Mouse (Mus musculus): ENCODE results near the gene Mgat2. TPM values are rescaled to one million over a fixed set of nuclear protein-coding genes. Genes with fewer than 3 reads are reported as not detected.
A peak's percentile ranks its signal among the peaks of the same experiment; 100 is the strongest.

Gene Mgat2
- polyA plus RNA-seq, 1 experiment from 2014 or later, result 34.5 TPM

DNA sequence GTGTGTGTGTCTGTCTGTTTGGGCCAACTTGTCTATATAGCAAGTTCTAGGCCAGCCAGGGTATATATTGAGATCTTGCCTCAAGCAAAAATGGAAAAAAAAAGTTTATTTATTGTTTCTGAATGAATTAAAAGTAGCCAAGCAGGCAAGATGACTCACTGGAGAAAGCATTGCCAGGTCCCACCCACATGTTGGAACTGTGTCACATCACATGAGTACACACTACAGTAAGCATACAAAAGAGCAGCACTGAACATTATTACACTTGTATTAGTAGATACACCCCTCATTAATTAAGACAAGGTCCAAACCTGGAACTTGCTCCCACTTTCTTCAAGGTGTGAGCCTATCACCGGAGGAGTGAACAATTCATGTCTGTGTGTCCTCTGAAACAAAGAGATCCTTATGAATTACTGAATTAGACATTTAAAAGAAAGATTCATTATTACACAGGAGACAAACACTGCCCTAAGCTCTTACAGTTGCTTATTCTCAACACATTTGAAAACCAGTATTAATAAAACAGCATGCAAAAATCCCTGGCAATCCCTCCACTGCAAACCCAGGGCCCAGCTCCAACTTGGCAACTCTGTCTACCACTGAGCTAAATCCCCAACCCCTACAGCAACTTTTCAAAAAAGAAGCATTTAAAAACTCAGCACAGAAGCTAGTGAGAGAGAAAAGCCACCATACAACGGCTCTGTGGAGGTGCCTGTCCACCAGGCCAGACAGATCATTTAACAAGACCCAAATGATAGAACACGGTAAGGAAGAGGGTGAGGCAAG lies 31.2 kb downstream of the Mgat2 start:
- Histone ChIP-seq H3K9me3 (ENCODE audit: control insufficient read depth, low read length) (no peaks in the 10 kb centered on the region), H3K27ac (ENCODE audit: low read depth, low read length) (no peak overlapping the region), H3K27me3 (ENCODE audit: control insufficient read depth, insufficient read depth, low read length) (no peaks in the 10 kb centered on the region), H3K9ac (ENCODE audit: low read length) (no peak overlapping the region), H3K4me1 (ENCODE audit: control insufficient read depth, insufficient read depth, low read length) (no peaks in the 10 kb centered on the region), H3K4me2 (no peak overlapping the region), H3K4me3 (ENCODE audit: low read depth, low read length) (no peak overlapping the region), H3K36me3 (ENCODE audit: control insufficient read depth, insufficient read depth, low read length) (peaks cover 14% of the 10 kb centered on the region)
- ATAC-seq (ENCODE audit: low FRiP score), result no peak
- DNase-seq (ENCODE audit: low spot score, missing footprints), result no peak
- 86% methylated on average over 3 of the region's 3 CpGs for WGBS

DNA sequence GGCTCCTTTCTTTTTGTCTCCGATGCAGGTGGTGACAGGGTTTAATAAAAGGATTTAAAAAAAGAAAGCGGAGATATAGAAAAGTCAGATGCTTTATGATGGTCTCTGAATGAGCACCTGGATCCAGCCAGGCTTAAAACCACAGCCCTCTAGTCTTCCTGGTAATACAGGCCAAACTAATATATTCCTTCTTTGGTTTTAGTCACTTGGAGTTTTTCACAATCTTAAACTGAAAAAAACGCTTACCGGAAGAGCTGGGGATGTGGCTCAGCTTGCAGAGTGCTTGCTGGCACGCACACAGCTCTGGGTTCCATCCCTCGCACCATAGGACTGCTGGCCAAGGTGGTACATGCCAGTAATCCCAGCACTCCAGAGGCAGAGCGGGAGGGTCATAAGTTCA lies 32.6 kb downstream of the Mgat2 start:
- no peak for ATAC-seq (ENCODE audit: low FRiP score)

GRCm38 (mm10) chr12:69220613-69221277 lies 36.8 kb downstream of the Mgat2 start:
- WGBS, result 91% methylated on average over 19 of the region's 19 CpGs
- DNase-seq (ENCODE audit: low spot score, missing footprints), result no peak
- H3K4me1 ChIP-seq (ENCODE audit: control insufficient read depth, insufficient read depth, low read length), result no peaks in the 10 kb centered on the region
- no peaks in the 10 kb centered on the region for H3K36me3 ChIP-seq (ENCODE audit: control insufficient read depth, insufficient read depth, low read length)
- no peak overlapping the region for H3K4me2 ChIP-seq
- H3K9ac ChIP-seq (ENCODE audit: low read length), result no peak overlapping the region
- no peak for ATAC-seq (ENCODE audit: low FRiP score)
- H3K9me3 ChIP-seq (ENCODE audit: control insufficient read depth, low read length), result no peaks in the 10 kb centered on the region
- no peaks in the 10 kb centered on the region for H3K27me3 ChIP-seq (ENCODE audit: control insufficient read depth, insufficient read depth, low read length)
- no peak overlapping the region for H3K4me3 ChIP-seq (ENCODE audit: low read depth, low read length)
- no peak overlapping the region for H3K27ac ChIP-seq (ENCODE audit: low read depth, low read length)

More for the DNA sequence above, 32.6 kb downstream of the Mgat2 start:
- Histone ChIP-seq H3K27me3 (ENCODE audit: control insufficient read depth, insufficient read depth, low read length) (no peaks in the 10 kb centered on the region), H3K4me3 (ENCODE audit: low read depth, low read length) (no peak overlapping the region), H3K9me3 (ENCODE audit: control insufficient read depth, low read length) (no peaks in the 10 kb centered on the region), H3K4me1 (ENCODE audit: control insufficient read depth, insufficient read depth, low read length) (no peaks in the 10 kb centered on the region), H3K4me2 (no peak overlapping the region), H3K36me3 (ENCODE audit: control insufficient read depth, insufficient read depth, low read length) (peaks cover 11% of the 10 kb centered on the region; the same call in 1 of the 2 replicates), H3K27ac (ENCODE audit: low read depth, low read length) (no peak overlapping the region), H3K9ac (ENCODE audit: low read length) (no peak overlapping the region)
- 96% methylated on average over 7 of the region's 7 CpGs for WGBS
- no peak for DNase-seq (ENCODE audit: low spot score, missing footprints)

DNA sequence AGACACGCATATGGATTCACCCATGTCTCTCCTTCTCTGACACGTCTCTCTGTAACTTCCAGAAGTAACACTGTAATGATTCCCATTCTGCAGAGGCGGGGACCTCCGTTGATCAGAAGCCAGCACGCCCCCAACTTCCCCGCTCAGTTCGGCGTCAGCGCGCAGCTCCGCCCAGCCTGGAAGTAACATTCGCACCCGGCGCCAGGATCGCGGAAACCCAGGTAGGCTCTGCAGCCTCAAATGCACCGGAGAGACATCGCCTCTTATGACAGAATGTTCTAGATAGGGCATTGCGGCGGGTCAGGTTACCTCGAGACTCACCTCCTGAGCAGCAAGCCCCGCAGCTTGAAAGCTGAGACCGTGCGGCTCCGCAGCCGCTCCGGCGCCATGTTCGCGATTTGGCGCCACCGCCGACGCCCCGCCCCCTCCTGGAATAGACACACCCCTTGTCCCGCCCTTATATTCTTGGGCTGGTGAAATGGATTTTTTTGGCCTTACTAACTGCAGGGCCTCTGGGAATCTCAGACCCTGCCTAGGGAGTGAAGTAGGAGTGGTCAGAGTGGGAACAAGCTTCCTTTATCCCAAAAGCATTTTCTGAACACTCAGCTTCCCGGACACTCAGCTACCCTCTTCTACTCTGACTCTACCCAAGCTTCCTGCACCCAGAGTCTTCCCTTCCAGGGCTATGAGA lies 44.0 kb downstream of the Mgat2 start, which contains the start of gene Pole2:
Gene Pole2, minus strand, starts transcription at position 420 of the 691 bp plus-strand sequence.
- Histone ChIP-seq H3K9me3 (ENCODE audit: control insufficient read depth, low read length) (no peaks in the 10 kb centered on the region), H3K36me3 (ENCODE audit: control insufficient read depth, insufficient read depth, low read length) (no peaks in the 10 kb centered on the region), H3K27ac (ENCODE audit: low read depth, low read length) (no peak within 1 kb of the TSS), H3K4me2 (peak within 1 kb of the TSS; percentile 57), H3K4me3 (ENCODE audit: low read depth, low read length) (peak within 1 kb of the TSS; percentile 69), H3K9ac (ENCODE audit: low read length) (peak within 1 kb of the TSS; percentile 80), H3K4me1 (ENCODE audit: control insufficient read depth, insufficient read depth, low read length) (no peaks in the 10 kb centered on the region), H3K27me3 (ENCODE audit: control insufficient read depth, insufficient read depth, low read length) (no peaks in the 10 kb centered on the region)
- DNase-seq (ENCODE audit: low spot score, missing footprints), result peak; percentile 99
- WGBS, result 1% methylated on average over 37 of the region's 37 CpGs
- peak; percentile 97 for ATAC-seq (ENCODE audit: low FRiP score)

- Histone ChIP-seq H3K27ac (ENCODE audit: low read depth, low read length) (no peak overlapping the region), H3K9ac (ENCODE audit: low read length) (no peak overlapping the region), H3K27me3 (ENCODE audit: control insufficient read depth, insufficient read depth, low read length) (no peaks in the 10 kb centered on the region), H3K4me3 (ENCODE audit: low read depth, low read length) (no peak overlapping the region), H3K4me2 (no peak overlapping the region), H3K4me1 (ENCODE audit: control insufficient read depth, insufficient read depth, low read length) (no peaks in the 10 kb centered on the region), H3K36me3 (ENCODE audit: control insufficient read depth, insufficient read depth, low read length) (no peaks in the 10 kb centered on the region), H3K9me3 (ENCODE audit: control insufficient read depth, low read length) (no peaks in the 10 kb centered on the region)
- 53% methylated on average over 2 of the region's 2 CpGs for WGBS
- DNase-seq (ENCODE audit: low spot score, missing footprints) (peak; percentile 23), ATAC-seq (ENCODE audit: low FRiP score) (no peak)
These were observed 45.3 kb downstream of the Mgat2 start for GRCm38 (mm10) chr12:69229251-69229650.

DNA sequence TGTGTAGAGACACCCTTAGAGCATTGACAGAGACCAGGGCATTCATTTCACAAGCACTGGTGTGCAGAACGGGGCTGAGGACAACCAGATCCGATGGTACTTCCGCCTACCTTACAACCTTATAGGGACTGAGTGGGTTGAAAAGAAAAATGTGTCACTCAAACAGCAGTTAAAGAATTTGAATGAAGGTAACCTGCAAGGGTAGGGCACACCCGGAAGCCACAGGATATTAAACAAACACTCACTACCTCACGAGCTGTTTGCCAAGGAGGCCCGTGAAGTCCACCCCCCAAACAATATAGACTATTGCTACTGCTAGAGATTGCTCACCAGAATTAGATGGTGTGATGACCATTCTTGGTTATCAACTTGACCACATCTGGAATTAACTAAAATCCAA lies 51.8 kb downstream of the Mgat2 start:
- ATAC-seq (ENCODE audit: low FRiP score) (no peak), DNase-seq (ENCODE audit: low spot score, missing footprints) (no peak)
- no peaks in the 10 kb centered on the region for H3K27me3 ChIP-seq (ENCODE audit: control insufficient read depth, insufficient read depth, low read length)
- H3K36me3 ChIP-seq (ENCODE audit: control insufficient read depth, insufficient read depth, low read length), result no peaks in the 10 kb centered on the region
- H3K27ac ChIP-seq (ENCODE audit: low read depth, low read length), result no peak overlapping the region
- H3K4me1 ChIP-seq (ENCODE audit: control insufficient read depth, insufficient read depth, low read length), result peaks cover under 1% of the 10 kb centered on the region; the same call in 1 of the 2 replicates
- H3K4me3 ChIP-seq (ENCODE audit: low read depth, low read length), result no peak overlapping the region
- WGBS, result 90% methylated on average over 6 of the region's 6 CpGs
- H3K4me2 ChIP-seq, result no peak overlapping the region
- no peak overlapping the region for H3K9ac ChIP-seq (ENCODE audit: low read length)
- no peaks in the 10 kb centered on the region for H3K9me3 ChIP-seq (ENCODE audit: control insufficient read depth, low read length)

Small RNA genes within 50 kb of the gene (microRNA-seq; reads per million reads assigned to microRNA genes)
- gene Gm47287 (not detected), gene Gm47295 (2.5 reads per million, percentile 9 among the genes with 10 or more reads in this experiment)

Other genes with a start within 250 kb of the Mgat2 start
- gene Rps29, start 25.0 kb upstream of the Mgat2 start, polyA plus RNA-seq (2014; fragmentation: Nextera tagmentation; extraction: Ambion mirVana), result 1,283 and 1,438 TPM in 2 replicates
- gene Lrr1, start 15.3 kb upstream of the Mgat2 start, polyA plus RNA-seq (2014; fragmentation: Nextera tagmentation; extraction: Ambion mirVana), result 28.9 and 31.1 TPM in 2 replicates
- 470 and 474 TPM in 2 replicates for gene Rpl36al, start 74 bp upstream of the Mgat2 start, polyA plus RNA-seq (2014; fragmentation: Nextera tagmentation; extraction: Ambion mirVana)
- 37.6 and 38.9 TPM in 2 replicates for gene Gm49383, start 12.9 kb downstream of the Mgat2 start, polyA plus RNA-seq (2014; fragmentation: Nextera tagmentation; extraction: Ambion mirVana)
- 12.4 and 13.3 TPM in 2 replicates for gene Dnaaf2, start 14.3 kb downstream of the Mgat2 start, polyA plus RNA-seq (2014; fragmentation: Nextera tagmentation; extraction: Ambion mirVana)
- 39.9 and 40.8 TPM in 2 replicates for gene Gm49384, start 20.1 kb downstream of the Mgat2 start, polyA plus RNA-seq (2014; fragmentation: Nextera tagmentation; extraction: Ambion mirVana)
- 29.8 and 31.6 TPM in 2 replicates for gene Pole2, start 44.0 kb downstream of the Mgat2 start, polyA plus RNA-seq (2014; fragmentation: Nextera tagmentation; extraction: Ambion mirVana)
- gene Klhdc1, start 57.0 kb downstream of the Mgat2 start, polyA plus RNA-seq (2014; fragmentation: Nextera tagmentation; extraction: Ambion mirVana), result 2.9 and 3.3 TPM in 2 replicates
- gene Klhdc2, start 112.5 kb downstream of the Mgat2 start, polyA plus RNA-seq (2014; fragmentation: Nextera tagmentation; extraction: Ambion mirVana), result 272 and 275 TPM in 2 replicates
- gene Nemf, start 173.0 kb downstream of the Mgat2 start, polyA plus RNA-seq (2014; fragmentation: Nextera tagmentation; extraction: Ambion mirVana), result 89.5 and 96.0 TPM in 2 replicates
- 47.7 and 48.6 TPM in 2 replicates for gene Arf6, start 188.0 kb downstream of the Mgat2 start, polyA plus RNA-seq (2014; fragmentation: Nextera tagmentation; extraction: Ambion mirVana)
- 1.4 and 1.6 TPM in 2 replicates for gene Gm9887, start 188.3 kb downstream of the Mgat2 start, polyA plus RNA-seq (2014; fragmentation: Nextera tagmentation; extraction: Ambion mirVana)

Data from midbrain, embryonic 11.5 days (tissue).